Mouse (Mus musculus) heart, embryonic 14.5 days (tissue): Measurements from ENCODE around the gene Osmr. TPM values are rescaled to one million over a fixed set of nuclear protein-coding genes. Genes with fewer than 3 reads are reported as not detected.

Source experiments
- ATAC-seq: fragments of 200-750 bp; cut with Nextera tagmentation; 2 replicates; pipeline ENCODE4 v1.8.0; 2017; ENCODE audit warnings: low read depth, moderate TSS enrichment; ENCODE audit not compliant: insufficient number of reproducible peaks, insufficient read depth, low FRiP score
- H3K27ac ChIP-seq, 2 experiments: fragments of 200-500 bp in 1 of 2; fragments of 300-500 bp in 1 of 2; sonication (generic) in 1 of 2; replicated peaks in 1 of 2; 2 replicates each; pipeline ENCODE4 v1.5.1; 2012 to 2014; ENCODE audit warnings: low read depth in 2 of 2, low read length in 2 of 2, control low read depth in 1 of 2, mild to moderate bottlenecking in 1 of 2, mixed read lengths in 1 of 2; ENCODE audit not compliant: control insufficient read depth in 1 of 2, insufficient read depth in 1 of 2
- H3K27me3 ChIP-seq: fragments of 300-500 bp; sonication (generic); 2 replicates; pipeline ENCODE4 v1.6.1; 2014; ENCODE audit warnings: mild to moderate bottlenecking, low read length, control low read depth; ENCODE audit not compliant: control insufficient read depth, insufficient read depth
- H3K36me3 ChIP-seq: fragments of 300-500 bp; sonication (generic); 2 replicates; pipeline ENCODE4 v1.6.1; 2014; ENCODE audit warnings: mild to moderate bottlenecking, control low read depth, low read length, mixed read lengths; ENCODE audit not compliant: control insufficient read depth, insufficient read depth
- H3K4me1 ChIP-seq, 2 experiments: fragments of 200-500 bp in 1 of 2; fragments of 300-500 bp in 1 of 2; sonication (generic) in 1 of 2; 2 replicates each; pipeline ENCODE4 v1.6.1; 2012 to 2014; ENCODE audit warnings: low read length in 2 of 2, control low read depth in 1 of 2, mixed read lengths in 1 of 2; ENCODE audit not compliant: control insufficient read depth in 2 of 2, insufficient read depth in 2 of 2
- H3K4me2 ChIP-seq: fragments of 300-500 bp; sonication (generic); 2 replicates; pipeline ENCODE4 v1.6.1; 2014; ENCODE audit warnings: mild to moderate bottlenecking, low read length
- H3K4me3 ChIP-seq, 2 experiments: fragments of 200-500 bp in 1 of 2; fragments of 300-500 bp in 1 of 2; sonication (generic) in 1 of 2; 2 replicates each; pipeline ENCODE4 v1.5.1; 2012 to 2014; ENCODE audit warnings: low read length in 2 of 2, mild to moderate bottlenecking in 2 of 2, control low read depth in 1 of 2, low read depth in 1 of 2, moderate library complexity in 1 of 2; ENCODE audit not compliant: control insufficient read depth in 1 of 2, insufficient read depth in 1 of 2
- H3K9ac ChIP-seq: fragments of 300-500 bp; sonication (generic); 2 replicates; pipeline ENCODE4 v1.6.1; 2014; ENCODE audit warnings: mild to moderate bottlenecking, low read length
- H3K9me3 ChIP-seq: fragments of 300-500 bp; sonication (generic); 2 replicates; pipeline ENCODE4 v1.6.1; 2016; ENCODE audit warnings: low read length, control low read depth; ENCODE audit not compliant: control insufficient read depth
- WGBS: fragments of 180-500 bp; shearing (Covaris S2); extraction: QIAGEN DNeasy Blood & Tissue Kit; methylation state at CpG from one replicate; pipeline ENCODE4 v1.1.7; 2014; 5-methylcytosine and 5-hydroxymethylcytosine counted together
- polyA plus RNA-seq: library from polyadenylated mRNA; unstranded; fragments of >200 nt; fragmentation: Nextera tagmentation; extraction: Ambion mirVana; gene quantifications from 2 replicates; pipeline ENCODE4 v1.2.1, GENCODE M21; 2014

Gene Osmr
- polyA plus RNA-seq, 1 experiment from 2014 or later, result 4.3 TPM

DNA sequence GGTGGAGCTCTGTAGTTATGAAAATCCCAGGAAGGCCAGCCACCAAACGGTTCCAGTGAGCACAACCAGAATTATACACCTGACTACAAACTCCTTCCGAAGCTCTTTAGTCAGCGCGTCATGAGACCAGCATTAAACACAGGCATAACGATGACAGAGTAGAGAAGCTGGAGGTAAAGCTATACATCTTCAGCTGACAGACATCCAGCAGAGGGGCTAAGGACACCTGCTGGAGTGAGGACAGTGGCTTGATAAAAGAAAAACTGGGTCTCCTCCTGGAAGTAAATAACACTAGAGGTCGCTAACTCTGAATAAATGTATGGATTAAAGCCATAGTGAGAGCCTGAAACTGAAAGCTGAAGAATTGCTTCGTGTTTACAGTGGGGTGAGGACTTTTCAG lies 81.9 kb downstream of the Osmr start:
- Histone ChIP-seq H3K9ac (no peak overlapping the region), H3K36me3 (peaks cover 97% of the 10 kb centered on the region), H3K4me2 (no peak overlapping the region), H3K4me1 (no peaks in the 10 kb centered on the region), H3K9me3 (no peaks in the 10 kb centered on the region), H3K27ac (no peak overlapping the region), H3K4me3 (no peak overlapping the region), H3K27me3 (no peaks in the 10 kb centered on the region)
- WGBS, result 84% methylated on average over 7 of the region's 7 CpGs
- ATAC-seq, result no peak

DNA sequence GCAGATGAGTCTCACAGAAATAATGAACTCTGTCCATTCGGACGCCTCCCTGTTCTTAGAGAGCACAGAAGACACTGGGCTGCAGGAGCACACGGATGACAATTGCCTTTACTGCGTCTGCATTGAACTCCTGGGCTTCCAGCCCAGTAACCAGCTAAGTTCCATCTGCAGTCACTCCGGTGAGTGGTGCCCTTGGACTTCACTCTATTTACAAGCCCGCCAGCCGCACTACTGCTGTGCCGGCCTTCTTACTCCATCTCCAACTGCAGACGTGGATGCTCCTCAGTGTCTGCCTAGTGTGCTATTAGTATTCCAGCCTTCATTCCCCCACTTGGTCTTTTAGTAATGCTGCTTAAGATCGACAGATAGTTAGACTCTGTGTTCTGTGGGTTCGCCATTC lies 83.1 kb downstream of the Osmr start:
- Histone ChIP-seq H3K9ac (no peak overlapping the region), H3K4me2 (no peak overlapping the region), H3K4me3 (no peak overlapping the region), H3K27ac (no peak overlapping the region), H3K4me1 (no peaks in the 10 kb centered on the region), H3K36me3 (peaks cover 97% of the 10 kb centered on the region), H3K9me3 (no peaks in the 10 kb centered on the region), H3K27me3 (no peaks in the 10 kb centered on the region)
- no peak for ATAC-seq
- WGBS, result 91% methylated on average over 11 of the region's 11 CpGs

DNA sequence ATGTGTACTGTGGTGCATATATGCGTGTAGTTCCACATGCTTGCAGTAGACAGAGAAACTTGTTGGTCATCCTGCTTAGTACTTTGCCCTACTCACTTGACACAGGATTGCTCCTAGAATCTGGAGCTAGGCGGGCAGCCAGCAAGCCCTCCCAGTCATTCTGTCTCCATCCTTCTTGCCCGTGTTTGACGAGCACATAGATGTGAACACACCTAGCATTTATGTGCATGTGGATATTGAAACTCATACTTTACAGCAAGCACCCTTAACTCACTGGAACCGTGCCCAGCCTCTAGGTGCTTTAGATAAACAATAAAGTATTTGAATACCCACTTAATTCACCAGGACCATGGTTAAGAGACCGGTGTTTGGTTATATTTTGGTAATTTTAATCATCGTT lies 84.8 kb downstream of the Osmr start:
- Histone ChIP-seq H3K4me3 (no peak overlapping the region), H3K4me2 (no peak overlapping the region), H3K9me3 (no peaks in the 10 kb centered on the region), H3K27me3 (no peaks in the 10 kb centered on the region), H3K9ac (no peak overlapping the region), H3K36me3 (peaks cover 95% of the 10 kb centered on the region), H3K4me1 (no peaks in the 10 kb centered on the region), H3K27ac (no peak overlapping the region)
- 83% methylated on average over 7 of the region's 7 CpGs for WGBS
- ATAC-seq, result no peak

DNA sequence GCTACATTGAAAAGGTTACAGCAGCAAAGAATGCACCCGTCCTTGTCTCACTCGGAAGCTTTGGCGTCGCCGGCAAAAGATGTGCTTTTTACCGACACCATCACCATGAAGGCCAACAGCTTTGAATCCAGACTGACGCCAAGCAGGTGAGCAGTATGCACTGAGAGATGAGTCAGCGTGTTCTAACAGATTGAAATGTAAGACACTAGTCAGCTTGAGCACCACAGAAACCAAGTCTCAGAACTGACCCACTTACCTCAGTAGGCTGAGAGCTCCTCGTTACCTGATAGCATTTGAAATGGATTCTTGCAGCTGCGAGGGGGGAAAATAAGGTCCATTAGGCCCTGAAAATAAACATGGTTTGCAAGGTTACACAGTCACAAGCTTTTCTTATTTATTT lies 87.5 kb downstream of the Osmr start:
- H3K9me3 ChIP-seq, result no peaks in the 10 kb centered on the region

DNA sequence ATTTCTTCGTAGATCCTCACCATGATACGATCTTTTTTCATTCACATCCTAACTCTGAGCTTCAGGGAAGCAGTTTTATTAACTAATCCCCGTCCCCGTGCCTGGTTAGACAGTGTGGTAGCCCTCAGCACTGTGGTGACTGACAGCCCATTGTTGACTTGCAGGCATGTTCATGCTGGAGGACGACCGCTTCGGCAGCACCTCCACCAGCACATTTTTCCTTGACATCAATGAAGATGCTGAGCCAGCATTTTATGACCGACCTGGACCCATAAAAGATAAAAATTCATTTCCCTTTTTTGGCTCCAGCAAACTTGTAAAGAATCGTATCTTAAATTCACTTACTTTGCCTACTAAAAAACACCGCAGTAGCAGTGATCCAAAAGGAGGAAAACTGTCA lies 88.6 kb downstream of the Osmr start:
- no peak overlapping the region for H3K27ac ChIP-seq
- no peak overlapping the region for H3K9ac ChIP-seq
- no peak overlapping the region for H3K4me2 ChIP-seq
- peaks cover 94% of the 10 kb centered on the region for H3K36me3 ChIP-seq
- no peaks in the 10 kb centered on the region for H3K4me1 ChIP-seq
- ATAC-seq, result no peak
- H3K4me3 ChIP-seq, result no peak overlapping the region
- 90% methylated on average over 10 of the region's 10 CpGs for WGBS
- no peaks in the 10 kb centered on the region for H3K27me3 ChIP-seq
- H3K9me3 ChIP-seq, result no peaks in the 10 kb centered on the region

More for the DNA sequence above, 87.5 kb downstream of the Osmr start:
- Histone ChIP-seq H3K27me3 (no peaks in the 10 kb centered on the region), H3K4me2 (no peak overlapping the region), H3K27ac (no peak overlapping the region), H3K9ac (no peak overlapping the region), H3K36me3 (peaks cover 93% of the 10 kb centered on the region), H3K4me1 (no peaks in the 10 kb centered on the region), H3K4me3 (no peak overlapping the region)
- no peak for ATAC-seq
- 93% methylated on average over 10 of the region's 10 CpGs for WGBS

DNA sequence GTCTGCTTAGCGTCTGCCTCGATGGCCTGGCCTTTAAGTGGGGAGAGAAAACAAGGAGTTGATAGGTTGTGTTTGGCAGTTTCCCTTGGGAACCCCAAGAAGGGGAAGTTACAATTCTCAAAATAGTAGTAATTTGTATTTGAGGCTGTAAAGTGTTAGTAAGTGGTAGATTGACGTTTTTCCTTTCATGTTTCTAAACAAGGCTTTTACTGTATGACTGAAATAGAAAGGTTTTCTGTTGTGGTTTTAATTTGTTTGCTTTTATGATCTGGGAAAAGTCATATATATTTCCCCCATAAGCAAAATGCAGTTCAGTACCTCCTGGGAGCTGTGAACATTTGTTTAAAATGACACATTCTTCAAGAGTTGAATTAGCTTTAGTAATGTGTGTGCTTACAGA lies 102.5 kb downstream of the Osmr start:
- ATAC-seq, result no peak

More for the DNA sequence above, 102.5 kb downstream of the Osmr start:
- H3K9ac ChIP-seq, result no peak overlapping the region
- H3K9me3 ChIP-seq, result no peaks in the 10 kb centered on the region
- no peak overlapping the region for H3K4me2 ChIP-seq
- H3K36me3 ChIP-seq, result peaks cover 90% of the 10 kb centered on the region
- no peaks in the 10 kb centered on the region for H3K4me1 ChIP-seq
- H3K27ac ChIP-seq, result no peak overlapping the region
- no peaks in the 10 kb centered on the region for H3K27me3 ChIP-seq
- WGBS, result 78% methylated on average over 3 of the region's 3 CpGs
- no peak overlapping the region for H3K4me3 ChIP-seq

Other genes starting within 250 kb of the Osmr start
- gene Rictor, start 166.6 kb downstream of the Osmr start, polyA plus RNA-seq, result 30.2 and 33.9 TPM in 2 replicates
- 33.4 and 36.4 TPM in 2 replicates for gene Lifr, start 215.6 kb upstream of the Osmr start, polyA plus RNA-seq